Mouse (Mus musculus): ENCODE measurements around the gene Gsg1. TPM values are rescaled to one million over a fixed set of nuclear protein-coding genes. Genes with fewer than 3 reads are reported as not detected.

Gsg1 gene
- total RNA-seq, 2 experiments from 2014 or later: not detected

GRCm38 (mm10) chr6:135264136-135264535, 10.0 kb upstream of the Gsg1 start:
- ATAC-seq (replicated peaks; ENCODE audit: low FRiP score, poor library complexity, severe bottlenecking): no peak

- ATAC-seq (replicated peaks; ENCODE audit: low FRiP score, poor library complexity, severe bottlenecking): no peak
These were observed 8.4 kb upstream of the Gsg1 start for GRCm38 (mm10) chr6:135262565-135262964.

GRCm38 (mm10) chr6:135261124-135261523, 7.0 kb upstream of the Gsg1 start:
- no peak for ATAC-seq (replicated peaks; ENCODE audit: low FRiP score, poor library complexity, severe bottlenecking)

- no peak for ATAC-seq (replicated peaks; ENCODE audit: low FRiP score, poor library complexity, severe bottlenecking)
These were observed 6.3 kb upstream of the Gsg1 start for GRCm38 (mm10) chr6:135260435-135260834.

- ATAC-seq (replicated peaks; ENCODE audit: low FRiP score, poor library complexity, severe bottlenecking): no peak
These were observed 1.4 kb downstream of the Gsg1 start for GRCm38 (mm10) chr6:135252728-135253077.

GRCm38 (mm10) chr6:135251849-135252727, 2.1 kb downstream of the Gsg1 start:
- no peak for ATAC-seq (replicated peaks; ENCODE audit: low FRiP score, poor library complexity, severe bottlenecking)

GRCm38 (mm10) chr6:135250926-135251699, 3.0 kb downstream of the Gsg1 start:
- no peak for ATAC-seq (replicated peaks; ENCODE audit: low FRiP score, poor library complexity, severe bottlenecking)

GRCm38 (mm10) chr6:135249846-135250531, 4.2 kb downstream of the Gsg1 start:
- no peak for ATAC-seq (replicated peaks; ENCODE audit: low FRiP score, poor library complexity, severe bottlenecking)

GRCm38 (mm10) chr6:135247861-135248260, 6.3 kb downstream of the Gsg1 start:
- no peak for ATAC-seq (replicated peaks; ENCODE audit: low FRiP score, poor library complexity, severe bottlenecking)

- ATAC-seq (replicated peaks; ENCODE audit: low FRiP score, poor library complexity, severe bottlenecking): no peak
These were observed 8.6 kb downstream of the Gsg1 start for GRCm38 (mm10) chr6:135245586-135245985.

- no peak for ATAC-seq (replicated peaks; ENCODE audit: low FRiP score, poor library complexity, severe bottlenecking)
These were observed 13.8 kb downstream of the Gsg1 start for GRCm38 (mm10) chr6:135240361-135240760.

- no peak for ATAC-seq (replicated peaks; ENCODE audit: low FRiP score, poor library complexity, severe bottlenecking)
These were observed 15.9 kb downstream of the Gsg1 start for GRCm38 (mm10) chr6:135238211-135238610.

- no peak for ATAC-seq (replicated peaks; ENCODE audit: low FRiP score, poor library complexity, severe bottlenecking)
These were observed 16.8 kb downstream of the Gsg1 start for GRCm38 (mm10) chr6:135237326-135237725.

- no peak for ATAC-seq (replicated peaks; ENCODE audit: low FRiP score, poor library complexity, severe bottlenecking)
These were observed 17.6 kb downstream of the Gsg1 start for GRCm38 (mm10) chr6:135236576-135236975.

- no peak for ATAC-seq (replicated peaks; ENCODE audit: low FRiP score, poor library complexity, severe bottlenecking)
These were observed 18.4 kb downstream of the Gsg1 start for GRCm38 (mm10) chr6:135235742-135236141.

- ATAC-seq (replicated peaks; ENCODE audit: low FRiP score, poor library complexity, severe bottlenecking): no peak
These were observed 21.5 kb downstream of the Gsg1 start for GRCm38 (mm10) chr6:135232443-135233182.

GRCm38 (mm10) chr6:135230586-135230985, 23.6 kb downstream of the Gsg1 start:
- ATAC-seq (replicated peaks; ENCODE audit: low FRiP score, poor library complexity, severe bottlenecking): no peak

- no peak for ATAC-seq (replicated peaks; ENCODE audit: low FRiP score, poor library complexity, severe bottlenecking)
These were observed 25.6 kb downstream of the Gsg1 start for GRCm38 (mm10) chr6:135228465-135228941.

- no peak for ATAC-seq (replicated peaks; ENCODE audit: low FRiP score, poor library complexity, severe bottlenecking)
These were observed 30.2 kb downstream of the Gsg1 start for GRCm38 (mm10) chr6:135223786-135224416.
